Mouse (Mus musculus) right cerebral cortex, postnatal 36 days (tissue): Measurements from ENCODE around the gene Olfr937.

Experiments
- DNase-seq, 2 experiments: peaks; one replicate each; pipeline ENCODE4 v3.0.0; 2022; ENCODE audit warnings: low spot score in 2 of 2, mixed read lengths in 1 of 2

The Olfr937 gene

DNA sequence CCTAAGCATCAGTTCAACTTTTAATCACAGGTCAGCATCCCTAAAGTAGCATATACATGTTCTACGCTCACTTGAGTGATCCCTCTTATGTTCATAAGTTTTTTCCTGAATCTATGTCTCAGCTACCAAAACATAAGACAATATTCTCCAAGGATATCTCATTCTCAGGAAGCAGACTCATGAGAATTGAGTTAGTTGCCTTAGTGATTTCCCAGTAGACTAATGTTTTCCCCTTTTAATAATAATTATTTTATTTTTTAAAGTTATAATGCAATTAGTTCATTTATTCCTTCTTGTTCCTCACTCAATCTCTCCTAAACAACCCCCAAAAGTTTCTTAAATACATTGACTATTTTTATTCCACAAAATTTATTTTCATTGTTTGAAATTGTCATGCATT, at the start of gene Olfr937:
Olfr937 (minus strand) TSS at position 101 of the 400 bp plus-strand sequence.
- no peak for DNase-seq

DNA sequence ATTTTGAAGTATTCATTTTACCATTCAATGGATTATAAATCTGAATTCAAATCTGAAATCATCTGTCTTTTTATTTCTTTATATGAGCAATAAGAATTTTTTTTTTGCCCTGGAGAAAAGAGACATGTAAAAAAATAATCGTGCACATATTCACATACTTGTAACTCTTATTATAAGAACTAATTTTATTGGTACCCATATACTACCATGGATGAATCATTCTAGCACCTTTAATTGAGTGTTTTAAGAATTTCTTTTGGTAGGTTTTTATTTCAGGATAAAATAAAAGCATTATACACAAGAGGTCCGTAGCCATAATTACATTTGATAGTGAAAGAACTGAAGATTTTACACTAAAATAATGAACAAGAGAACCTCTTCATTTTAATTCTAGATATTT, 14.0 kb upstream of the Olfr937 start, which contains the start of gene Olfr938:
Olfr938 (minus strand) TSS at position 101 of the 400 bp plus-strand sequence.
- no peak for DNase-seq

DNA sequence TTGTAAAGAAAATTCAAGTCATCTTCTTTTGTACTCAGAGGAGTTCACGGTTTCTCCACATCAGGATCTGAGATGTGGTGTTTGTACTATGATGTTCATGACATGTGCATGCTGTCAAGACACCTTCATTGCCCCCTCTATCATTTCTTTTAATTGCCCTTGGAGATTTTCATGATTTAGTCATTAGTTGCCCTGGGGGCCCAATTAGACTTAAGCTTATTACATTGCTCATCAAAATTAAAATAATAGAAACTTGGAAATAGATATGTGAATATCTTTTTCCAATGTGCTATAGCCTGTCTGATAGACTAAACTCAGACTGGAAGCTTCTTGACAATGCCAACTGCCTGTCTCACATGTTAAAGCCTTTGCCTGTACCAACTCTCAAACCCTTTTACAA, 41.5 kb downstream of the Olfr937 start, which contains the start of gene Olfr146:
Olfr146 (minus strand) TSS at position 101 of the 400 bp plus-strand sequence.
- no peak for DNase-seq
